Mouse (Mus musculus): ENCODE data around the gene Pax3. TPM values are rescaled to one million over a fixed set of nuclear protein-coding genes. Genes with fewer than 3 reads are reported as not detected.

Gene Pax3
- polyA plus RNA-seq, 1 experiment from 2014 or later, result 0.14 TPM

GRCm38 (mm10) chr1:78194381-78195047 lies 2.4 kb downstream of the Pax3 start:
- Histone ChIP-seq H3K4me1 (ENCODE audit: control insufficient read depth, insufficient read depth, low read length) (0 out of 2 replicates have a peak, but pooled peaks cover 8% of the 10 kb centered on the region), H3K9ac (ENCODE audit: low read depth, low read length) (no peak overlapping the region), H3K9me3 (ENCODE audit: control insufficient read depth, low read length) (no peaks in the 10 kb centered on the region), H3K36me3 (ENCODE audit: control insufficient read depth, insufficient read depth, low read length) (no peaks in the 10 kb centered on the region), H3K4me3 (ENCODE audit: low read length) (no peak overlapping the region), H3K27ac (ENCODE audit: low read depth, low read length) (no peak overlapping the region), H3K27me3 (ENCODE audit: control insufficient read depth, insufficient read depth, low read length) (peaks cover 99% of the 10 kb centered on the region), H3K4me2 (replicated peaks; ENCODE audit: low read depth, low read length) (no peak overlapping the region)
- ATAC-seq (ENCODE audit: low FRiP score, low TSS enrichment), result no peak
- WGBS, result 10% methylated on average over 6 of the region's 6 CpGs

DNA sequence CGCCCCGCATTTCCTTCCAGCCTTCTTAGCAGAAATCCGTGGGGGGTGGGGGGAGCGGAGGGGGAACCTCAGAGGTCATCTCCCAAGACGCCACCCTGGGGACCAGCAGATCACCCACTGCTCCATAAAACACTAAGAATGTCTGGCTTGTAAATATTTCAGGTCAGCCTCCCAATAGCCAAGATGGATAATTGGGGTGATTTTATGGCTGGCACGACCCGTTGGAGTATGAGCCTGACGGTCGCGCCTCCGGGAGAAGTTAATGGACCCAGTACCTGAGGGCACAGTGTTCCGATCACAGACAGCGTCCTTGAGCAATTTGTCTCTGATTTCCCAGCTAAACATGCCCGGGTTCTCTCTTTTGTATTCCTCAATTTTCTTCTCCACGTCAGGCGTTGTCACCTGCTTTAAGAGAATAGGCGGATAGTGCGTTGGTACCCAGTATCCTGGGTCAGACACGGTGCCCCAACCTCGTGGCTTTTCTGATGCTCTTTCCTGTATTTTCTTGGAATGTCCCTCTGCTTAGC lies 3.4 kb downstream of the Pax3 start:
- ATAC-seq (ENCODE audit: low FRiP score, low TSS enrichment), result no peak
- H3K4me3 ChIP-seq (ENCODE audit: low read length), result no peak overlapping the region
- no peak overlapping the region for H3K9ac ChIP-seq (ENCODE audit: low read depth, low read length)
- peaks cover 99% of the 10 kb centered on the region for H3K27me3 ChIP-seq (ENCODE audit: control insufficient read depth, insufficient read depth, low read length)
- WGBS, result 2% methylated on average over 20 of the region's 20 CpGs
- H3K27ac ChIP-seq (ENCODE audit: low read depth, low read length), result no peak overlapping the region
- H3K9me3 ChIP-seq (ENCODE audit: control insufficient read depth, low read length), result no peaks in the 10 kb centered on the region
- no peaks in the 10 kb centered on the region for H3K36me3 ChIP-seq (ENCODE audit: control insufficient read depth, insufficient read depth, low read length)
- H3K4me1 ChIP-seq (ENCODE audit: control insufficient read depth, insufficient read depth, low read length), result peaks cover 10% of the 10 kb centered on the region; the same call in 1 of the 2 replicates
- no peak overlapping the region for H3K4me2 ChIP-seq (replicated peaks; ENCODE audit: low read depth, low read length)

- Histone ChIP-seq H3K27me3 (ENCODE audit: control insufficient read depth, insufficient read depth, low read length) (peaks cover 99% of the 10 kb centered on the region), H3K9me3 (ENCODE audit: control insufficient read depth, low read length) (no peaks in the 10 kb centered on the region), H3K4me2 (replicated peaks; ENCODE audit: low read depth, low read length) (no peak overlapping the region), H3K4me3 (ENCODE audit: low read length) (no peak overlapping the region), H3K36me3 (ENCODE audit: control insufficient read depth, insufficient read depth, low read length) (no peaks in the 10 kb centered on the region), H3K27ac (ENCODE audit: low read depth, low read length) (no peak overlapping the region), H3K4me1 (ENCODE audit: control insufficient read depth, insufficient read depth, low read length) (peaks cover 10% of the 10 kb centered on the region; the same call in 1 of the 2 replicates), H3K9ac (ENCODE audit: low read depth, low read length) (no peak overlapping the region)
- no peak for ATAC-seq (ENCODE audit: low FRiP score, low TSS enrichment)
- WGBS, result 3% methylated on average over 20 of the region's 20 CpGs
Observed at GRCm38 (mm10) chr1:78192746-78193464, 4.0 kb downstream of the Pax3 start.

DNA sequence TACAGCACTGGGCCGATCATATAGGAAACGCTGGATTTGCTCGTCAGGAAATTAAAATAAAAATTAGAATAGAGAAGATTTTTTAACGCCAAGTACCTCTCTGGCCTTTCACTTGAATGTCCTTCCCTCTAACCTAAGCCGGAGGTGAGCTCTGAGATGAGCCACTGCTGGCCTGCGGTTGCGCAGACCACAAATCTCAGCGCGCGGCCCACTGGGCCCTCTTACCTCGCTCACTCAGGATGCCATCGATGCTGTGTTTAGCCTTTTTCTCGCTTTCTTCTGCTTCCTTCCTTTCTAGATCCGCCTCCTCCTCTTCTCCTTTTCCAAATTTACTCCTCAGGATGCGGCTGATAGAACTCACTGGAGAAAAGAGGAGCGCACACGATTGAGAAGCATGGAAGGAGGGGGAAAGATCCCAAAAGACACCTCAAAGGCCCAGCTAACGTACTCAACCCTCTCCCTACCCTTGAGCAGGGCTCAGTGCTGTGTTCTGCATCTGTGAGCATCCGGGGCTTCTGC lies 4.7 kb downstream of the Pax3 start:
- 17% methylated on average over 19 of the region's 19 CpGs for WGBS
- H3K4me1 ChIP-seq (ENCODE audit: control insufficient read depth, insufficient read depth, low read length), result peaks cover 10% of the 10 kb centered on the region; the same call in 1 of the 2 replicates
- no peak overlapping the region for H3K27ac ChIP-seq (ENCODE audit: low read depth, low read length)
- no peak overlapping the region for H3K4me2 ChIP-seq (replicated peaks; ENCODE audit: low read depth, low read length)
- H3K36me3 ChIP-seq (ENCODE audit: control insufficient read depth, insufficient read depth, low read length), result no peaks in the 10 kb centered on the region
- H3K4me3 ChIP-seq (ENCODE audit: low read length), result no peak overlapping the region
- H3K9me3 ChIP-seq (ENCODE audit: control insufficient read depth, low read length), result no peaks in the 10 kb centered on the region
- ATAC-seq (ENCODE audit: low FRiP score, low TSS enrichment), result no peak
- H3K9ac ChIP-seq (ENCODE audit: low read depth, low read length), result no peak overlapping the region
- H3K27me3 ChIP-seq (ENCODE audit: control insufficient read depth, insufficient read depth, low read length), result peaks cover 99% of the 10 kb centered on the region

DNA sequence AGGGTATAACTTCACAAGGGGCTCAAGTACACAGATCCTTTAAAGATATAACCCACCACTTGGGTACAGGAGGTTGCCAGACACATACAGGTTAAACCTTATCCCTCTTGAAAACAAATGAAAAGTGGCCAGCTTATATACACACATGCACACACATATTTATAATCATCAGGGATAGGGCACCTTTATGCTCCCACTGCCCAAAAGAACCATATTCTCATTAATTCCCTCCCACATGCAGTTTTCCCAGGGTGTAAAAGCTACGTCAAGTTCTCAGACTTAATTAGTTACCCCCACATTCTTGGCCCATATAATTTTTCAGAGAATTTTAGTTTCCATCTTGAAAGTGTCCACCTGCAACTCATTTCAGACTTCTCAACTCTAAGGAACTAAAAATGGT lies 5.2 kb downstream of the Pax3 start:
- 71% methylated on average over 1 of the region's 1 CpGs for WGBS
- Histone ChIP-seq H3K4me2 (replicated peaks; ENCODE audit: low read depth, low read length) (no peak overlapping the region), H3K4me3 (ENCODE audit: low read length) (no peak overlapping the region), H3K9ac (ENCODE audit: low read depth, low read length) (no peak overlapping the region), H3K36me3 (ENCODE audit: control insufficient read depth, insufficient read depth, low read length) (no peaks in the 10 kb centered on the region), H3K9me3 (ENCODE audit: control insufficient read depth, low read length) (no peaks in the 10 kb centered on the region), H3K27ac (ENCODE audit: low read depth, low read length) (no peak overlapping the region), H3K27me3 (ENCODE audit: control insufficient read depth, insufficient read depth, low read length) (peaks cover 99% of the 10 kb centered on the region), H3K4me1 (ENCODE audit: control insufficient read depth, insufficient read depth, low read length) (peaks cover 7% of the 10 kb centered on the region; the same call in 1 of the 2 replicates)
- no peak for ATAC-seq (ENCODE audit: low FRiP score, low TSS enrichment)

- WGBS, result 80% methylated on average over 1 of the region's 1 CpGs
- H3K36me3 ChIP-seq (ENCODE audit: control insufficient read depth, insufficient read depth, low read length), result no peaks in the 10 kb centered on the region
Observed at GRCm38 (mm10) chr1:78191331-78191730, 5.6 kb downstream of the Pax3 start.

DNA sequence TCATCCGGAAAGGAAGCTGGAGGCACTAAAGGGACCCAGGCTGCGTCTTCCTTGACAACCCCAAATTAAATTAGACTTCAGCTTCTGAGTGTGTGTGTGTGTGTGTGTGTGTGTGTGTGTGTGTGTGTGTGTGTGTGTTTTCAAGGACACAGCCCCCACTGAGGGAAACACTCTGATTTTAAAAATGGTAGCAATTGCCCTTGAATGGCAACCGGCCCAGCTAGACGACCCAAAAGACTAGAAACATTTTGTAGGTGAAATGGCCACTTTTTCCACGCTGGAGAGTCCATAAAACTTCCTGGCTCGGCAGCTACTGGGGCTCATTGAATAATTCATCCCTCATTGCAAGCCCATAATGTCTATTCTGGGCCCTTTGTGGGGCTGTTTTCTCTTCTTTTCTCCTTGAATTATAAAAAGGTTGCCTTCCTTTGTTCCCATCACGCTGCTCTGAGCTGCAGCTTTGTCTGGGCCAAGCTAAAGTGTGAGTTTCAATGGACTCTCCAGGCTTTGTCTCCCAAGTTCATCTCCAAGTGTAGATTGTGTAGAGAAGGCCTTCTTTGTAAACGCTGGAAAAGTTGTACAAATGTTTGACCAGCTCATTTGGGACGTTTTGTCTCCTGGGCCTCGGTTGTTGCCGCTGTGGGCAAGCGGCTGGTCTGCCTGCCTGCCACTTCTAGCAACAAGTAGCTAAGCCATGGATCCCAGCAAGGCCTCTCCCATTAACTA lies 6.4 kb downstream of the Pax3 start:
- H3K27ac ChIP-seq (ENCODE audit: low read depth, low read length), result no peak overlapping the region
- no peak overlapping the region for H3K4me3 ChIP-seq (ENCODE audit: low read length)
- no peak for ATAC-seq (ENCODE audit: low FRiP score, low TSS enrichment)

More at GRCm38 (mm10) chr1:78191331-78191730, 5.6 kb downstream of the Pax3 start:
- no peak overlapping the region for H3K4me3 ChIP-seq (ENCODE audit: low read length)
- H3K9ac ChIP-seq (ENCODE audit: low read depth, low read length), result no peak overlapping the region
- H3K27ac ChIP-seq (ENCODE audit: low read depth, low read length), result no peak overlapping the region
- H3K4me1 ChIP-seq (ENCODE audit: control insufficient read depth, insufficient read depth, low read length), result peaks cover 3% of the 10 kb centered on the region; the same call in 1 of the 2 replicates
- ATAC-seq (ENCODE audit: low FRiP score, low TSS enrichment), result no peak
- H3K27me3 ChIP-seq (ENCODE audit: control insufficient read depth, insufficient read depth, low read length), result peaks cover 99% of the 10 kb centered on the region
- H3K4me2 ChIP-seq (replicated peaks; ENCODE audit: low read depth, low read length), result no peak overlapping the region
- H3K9me3 ChIP-seq (ENCODE audit: control insufficient read depth, low read length), result no peaks in the 10 kb centered on the region

GRCm38 (mm10) chr1:78189501-78190345 lies 7.2 kb downstream of the Pax3 start:
- H3K9ac ChIP-seq (ENCODE audit: low read depth, low read length), result no peak overlapping the region
- H3K9me3 ChIP-seq (ENCODE audit: control insufficient read depth, low read length), result no peaks in the 10 kb centered on the region

More for the DNA sequence above, 6.4 kb downstream of the Pax3 start:
- H3K36me3 ChIP-seq (ENCODE audit: control insufficient read depth, insufficient read depth, low read length), result no peaks in the 10 kb centered on the region
- peaks cover 2% of the 10 kb centered on the region; the same call in 1 of the 2 replicates for H3K4me1 ChIP-seq (ENCODE audit: control insufficient read depth, insufficient read depth, low read length)
- no peak overlapping the region for H3K9ac ChIP-seq (ENCODE audit: low read depth, low read length)
- no peaks in the 10 kb centered on the region for H3K9me3 ChIP-seq (ENCODE audit: control insufficient read depth, low read length)
- peaks cover 99% of the 10 kb centered on the region for H3K27me3 ChIP-seq (ENCODE audit: control insufficient read depth, insufficient read depth, low read length)
- 6% methylated on average over 12 of the region's 12 CpGs for WGBS
- no peak overlapping the region for H3K4me2 ChIP-seq (replicated peaks; ENCODE audit: low read depth, low read length)

More at GRCm38 (mm10) chr1:78189501-78190345, 7.2 kb downstream of the Pax3 start:
- H3K36me3 ChIP-seq (ENCODE audit: control insufficient read depth, insufficient read depth, low read length), result no peaks in the 10 kb centered on the region
- H3K4me3 ChIP-seq (ENCODE audit: low read length), result peak overlapping the region; percentile 22
- peak; percentile 30; the same call in 1 of the 2 replicates for ATAC-seq (ENCODE audit: low FRiP score, low TSS enrichment)
- peaks cover 99% of the 10 kb centered on the region for H3K27me3 ChIP-seq (ENCODE audit: control insufficient read depth, insufficient read depth, low read length)
- WGBS, result 1% methylated on average over 46 of the region's 47 CpGs
- H3K4me2 ChIP-seq (replicated peaks; ENCODE audit: low read depth, low read length), result peak overlapping the region; percentile 39
- peaks cover 2% of the 10 kb centered on the region; the same call in 1 of the 2 replicates for H3K4me1 ChIP-seq (ENCODE audit: control insufficient read depth, insufficient read depth, low read length)
- H3K27ac ChIP-seq (ENCODE audit: low read depth, low read length), result no peak overlapping the region
